Mouse (Mus musculus) CH12.LX (cell line): ENCODE results near the gene Gabarapl2.

Experiments used
- CHD1 ChIP-seq: IDR thresholded peaks from 2 replicates; pipeline ENCODE4 v1.6.1; 2012; ENCODE audit warnings: low read depth, low read length, improper control_type of control experiment, inconsistent platforms
- CTCF ChIP-seq, 2 experiments: IDR thresholded peaks in 1 of 2; conservative IDR thresholded peaks in 1 of 2; 2 replicates each; pipeline ENCODE4 v1.5.1; 2011 to 2012; ENCODE audit warnings: low read depth in 2 of 2, low read length in 2 of 2, improper control_type of control experiment in 1 of 2, inconsistent platforms in 1 of 2, mild to moderate bottlenecking in 1 of 2, moderate library complexity in 1 of 2
- HCFC1 ChIP-seq: IDR thresholded peaks from 2 replicates; pipeline ENCODE4 v1.6.1; 2012; ENCODE audit warnings: low read depth, mild to moderate bottlenecking, inconsistent platforms, low read length, improper control_type of control experiment
- JUN ChIP-seq: IDR thresholded peaks from 2 replicates; pipeline ENCODE4 v1.6.1; 2011; ENCODE audit warnings: low read depth, mild to moderate bottlenecking, low read length, improper control_type of control experiment, moderate library complexity; ENCODE audit not compliant: insufficient read depth
- JUND ChIP-seq: conservative IDR thresholded peaks from 2 replicates; pipeline ENCODE4 v1.6.1; 2011; ENCODE audit warnings: low read depth, low read length, improper control_type of control experiment
- POLR2A ChIP-seq: IDR thresholded peaks from 2 replicates; pipeline ENCODE4 v1.6.1; 2011; ENCODE audit warnings: low read depth, mild to moderate bottlenecking, improper control_type of control experiment, low read length
- POLR2AphosphoS2 ChIP-seq: IDR thresholded peaks from 2 replicates; pipeline ENCODE4 v1.6.1; 2011; ENCODE audit warnings: low read depth, low read length, improper control_type of control experiment
- USF2 ChIP-seq: conservative IDR thresholded peaks from 2 replicates; pipeline ENCODE4 v1.6.1; 2011; ENCODE audit warnings: low read depth, low read length, improper control_type of control experiment
- ZC3H11A ChIP-seq: IDR thresholded peaks from 2 replicates; pipeline ENCODE4 v1.6.1; 2012; ENCODE audit warnings: low read depth, mild to moderate bottlenecking, inconsistent platforms, low read length, improper control_type of control experiment
- ZMIZ1 ChIP-seq: IDR thresholded peaks from 2 replicates; pipeline ENCODE4 v1.6.1; 2012; ENCODE audit warnings: low read depth, mild to moderate bottlenecking, inconsistent platforms, low read length, improper control_type of control experiment

GRCm38 (mm10) chr8:111947144-111947543 is 6.6 kb downstream of the Gabarapl2 start:
- TF ChIP-seq ZC3H11A (no peak), POLR2A (no peak), USF2 (no peak), CTCF (conservative IDR thresholded peaks at IDR 0.05 in 1 of 2, IDR thresholded peaks at IDR 0.05 in 1 of 2; ENCODE audit: low read depth in 2 of 2, low read length in 2 of 2) (no peak), CHD1 (no peak), JUN (no peak), JUND (no peak), HCFC1 (no peak), ZMIZ1 (no peak), POLR2AphosphoS2 (no peak)
